Mouse (Mus musculus): ENCODE measurements at regions not wholly inside any gene's neighbourhood (a gene's known extent, or its start where the extent isn't known, plus 50 kb on each side); places are given as distances from the start of the nearest gene placed in this dataset.
A peak's percentile ranks its signal among the peaks of the same experiment; 100 is the strongest.

GRCm38 (mm10) chr15:60111885-60112284 is 95.5 kb upstream of the 4933412E24Rik start:
- ATAC-seq (replicated peaks; ENCODE audit: low read depth, poor library complexity, severe bottlenecking): no peak

- no peak for ATAC-seq (replicated peaks; ENCODE audit: low read depth, poor library complexity, severe bottlenecking)
Measured at GRCm38 (mm10) chr15:60111046-60111445, 94.6 kb upstream of the 4933412E24Rik start.

GRCm38 (mm10) chr15:60104126-60104525 is 87.7 kb upstream of the 4933412E24Rik start:
- no peak for ATAC-seq (replicated peaks; ENCODE audit: low read depth, poor library complexity, severe bottlenecking)

GRCm38 (mm10) chr15:60101485-60102280 is 85.3 kb upstream of the 4933412E24Rik start:
- ATAC-seq (replicated peaks; ENCODE audit: low read depth, poor library complexity, severe bottlenecking): no peak

GRCm38 (mm10) chr15:60097141-60097540 is 80.7 kb upstream of the 4933412E24Rik start:
- ATAC-seq (replicated peaks; ENCODE audit: low read depth, poor library complexity, severe bottlenecking): peak; percentile 65; the same call in 1 of the 2 replicates

- no peak for ATAC-seq (replicated peaks; ENCODE audit: low read depth, poor library complexity, severe bottlenecking)
Measured at GRCm38 (mm10) chr15:60096131-60096530, 79.7 kb upstream of the 4933412E24Rik start.

GRCm38 (mm10) chr15:60089921-60090320 is 73.5 kb upstream of the 4933412E24Rik start:
- ATAC-seq (replicated peaks; ENCODE audit: low read depth, poor library complexity, severe bottlenecking): no peak

GRCm38 (mm10) chr15:60088964-60089899 is 72.8 kb upstream of the 4933412E24Rik start:
- no peak for ATAC-seq (replicated peaks; ENCODE audit: low read depth, poor library complexity, severe bottlenecking)

Data from common myeloid progenitor, adult 5-6 weeks (primary cell).